7 mouse cellular contexts compared by ENCODE assay signal in genomic region chr17:35865481-35866280, GRCm38 (mm10). TPM values are rescaled to one million over a fixed set of nuclear protein-coding genes. Genes with fewer than 3 reads are reported as not detected.
A peak's percentile ranks its signal among the peaks of the same experiment; 100 is the strongest.
DNase-seq lines count a peak whose midpoint lies in the region; ATAC-seq and TF ChIP-seq lines count a peak whose summit lies in the region.

Ppp1r18 (plus strand) TSS chr17:35865593.

- peaks cover 0 to 20% of the 10 kb centered on the region in 2 experiments; a peak in 2 of 4 replicates for H3K4me1 ChIP-seq in CH12.LX (ENCODE audit: control insufficient read depth in 1 of 2, insufficient read depth in 2 of 2)
- peaks cover 40% of the 10 kb centered on the region for H3K4me1 ChIP-seq in midbrain, embryonic 11.5 days (ENCODE audit: control insufficient read depth, insufficient read depth, low read length)

- H3K9me3 ChIP-seq in CH12.LX (replicated peaks; ENCODE audit: low read length) = no peaks in the 10 kb centered on the region
- H3K9me3 ChIP-seq in midbrain, embryonic 11.5 days (ENCODE audit: control insufficient read depth, low read length) = no peaks in the 10 kb centered on the region

- H3K27me3 ChIP-seq in CH12.LX (replicated peaks) = no peaks in the 10 kb centered on the region
- no peaks in the 10 kb centered on the region for H3K27me3 ChIP-seq in midbrain, embryonic 11.5 days (ENCODE audit: control insufficient read depth, insufficient read depth, low read length)

- H3K36me3 ChIP-seq in CH12.LX (replicated peaks in 1 of 2; ENCODE audit: control insufficient read depth in 1 of 2, insufficient read depth in 1 of 2, low read length in 1 of 2) = peaks cover 0 to 1% of the 10 kb centered on the region in 2 experiments
- H3K36me3 ChIP-seq in midbrain, embryonic 11.5 days (ENCODE audit: control insufficient read depth, insufficient read depth, low read length) = peaks cover 3% of the 10 kb centered on the region; the same call in 1 of the 2 replicates

- peaks cover 24% of the 10 kb centered on the region for H3K79me2 ChIP-seq in CH12.LX (replicated peaks; ENCODE audit: control insufficient read depth, extremely low read depth, insufficient read depth, poor library complexity, severe bottlenecking)

- in situ Hi-C loops in CH12.LX (cut with MboI; ENCODE audit: low pct_ligation_motif_present, low pct_unique_long_range_greater_than_20kb, low sequenced_read_pairs) = loop anchor here (10.0 kb wide), 1 partner anchor 131 kb away; no protein-coding TSS in a partner anchor

- intact Hi-C loops in heart, postnatal 10 days (cut with DNase I) = no loop called here

- DNase-seq in CH12.LX (ENCODE audit: extremely low read depth) = peak; percentile 59
- DNase-seq in adipocyte (ENCODE audit: low spot score) = peak; percentile 66
- DNase-seq in heart, postnatal 10 days = peak; percentile 85
- DNase-seq in large intestine, adult 2 months (ENCODE audit: low read depth, low spot score) = no peak
- peak; percentile 98 for DNase-seq in midbrain, embryonic 11.5 days (ENCODE audit: low spot score, missing footprints)
- DNase-seq in spleen, postnatal 4 days (ENCODE audit: low spot score in 2 of 2) = peak; percentile 66 to 83

- WGBS in large intestine, adult 2 months = under 1% methylated on average over 48 of the region's 48 CpGs
- under 1% methylated on average over 46 of the region's 48 CpGs for WGBS in midbrain, embryonic 11.5 days

- peak within 1 kb of the TSS; percentile 91 for H3K4me2 ChIP-seq in CH12.LX (ENCODE audit: insufficient read depth, low read depth, poor library complexity, severe bottlenecking)
- peak within 1 kb of the TSS; percentile 77 for H3K4me2 ChIP-seq in midbrain, embryonic 11.5 days

- H3K27ac ChIP-seq in CH12.LX (ENCODE audit: insufficient read depth, low read depth) = peak within 1 kb of the TSS; percentile 74
- H3K27ac ChIP-seq in midbrain, embryonic 11.5 days (ENCODE audit: low read depth, low read length) = peak within 1 kb of the TSS; percentile 99

- dilution Hi-C loops in CH12.LX (cut with MboI; ENCODE audit: extremely low pct_ligation_motif_present, extremely low pct_unique_long_range_greater_than_20kb, low sequenced_read_pairs) = no loop called here

- peak within 1 kb of the TSS; percentile 69 for H3K9ac ChIP-seq in CH12.LX (ENCODE audit: insufficient read depth, low read depth)
- peak within 1 kb of the TSS; percentile 92 for H3K9ac ChIP-seq in midbrain, embryonic 11.5 days (ENCODE audit: low read length)

- peak; percentile 46; the same call in 1 of the 2 replicates for TF ChIP-seq EP300 in CH12.LX (IDR thresholded peaks at IDR 0.05; ENCODE audit: low read length)

- no peak for TF ChIP-seq RAD21 in CH12.LX (IDR thresholded peaks at IDR 0.05; ENCODE audit: low read depth, low read length)

- no peak for TF ChIP-seq CTCF in CH12.LX (conservative IDR thresholded peaks at IDR 0.05 in 1 of 2, IDR thresholded peaks at IDR 0.05 in 1 of 2; ENCODE audit: low read depth in 2 of 2, low read length in 2 of 2)

- H3K4me3 ChIP-seq in CH12.LX (replicated peaks in 1 of 3; ENCODE audit: low read depth in 2 of 3, low read length in 2 of 3, poor library complexity in 1 of 3) = peak within 1 kb of the TSS; percentile 63 to 99 (median 74)
- H3K4me3 ChIP-seq in midbrain, embryonic 11.5 days (ENCODE audit: low read depth, low read length) = peak within 1 kb of the TSS; percentile 61

- no peak for ATAC-seq in erythroid progenitor cell, adult 5-6 weeks (replicated peaks; ENCODE audit: low FRiP score, poor library complexity, severe bottlenecking)
- ATAC-seq in midbrain, embryonic 11.5 days (ENCODE audit: low FRiP score) = peak; percentile 81

- 0 out of 2 replicates have a peak, but pooled peaks have one; percentile 36 for TF ChIP-seq POLR2A in CH12.LX (IDR thresholded peaks at IDR 0.05; ENCODE audit: low read depth, low read length)

TF ChIP-seq in CH12.LX, 34 proteins besides CTCF, POLR2A, EP300 and RAD21:
- TF ChIP-seq TCF12 (IDR thresholded peaks at IDR 0.05; ENCODE audit: low read depth, low read length) (peak; percentile 50; the same call in 1 of the 2 replicates), NELFE (IDR thresholded peaks at IDR 0.05; ENCODE audit: low read depth, low read length) (peak; percentile 47; the same call in 1 of the 2 replicates), ETS1 (conservative IDR thresholded peaks at IDR 0.05; ENCODE audit: low read depth, low read length) (peak; percentile 54), MXI1 (IDR thresholded peaks at IDR 0.05; ENCODE audit: low read depth, low read length) (peak; percentile 74; the same call in 1 of the 2 replicates), CHD2 (IDR thresholded peaks at IDR 0.05; ENCODE audit: low read length) (no peak; the same call in 1 of the 2 replicates), MYC (IDR thresholded peaks at IDR 0.05; ENCODE audit: low read depth, low read length) (0 out of 2 replicates have a peak, but pooled peaks have one; percentile 35), SIN3A (IDR thresholded peaks at IDR 0.05; ENCODE audit: low read length) (peak; percentile 61; the same call in 1 of the 2 replicates), IRF4 (IDR thresholded peaks at IDR 0.05; ENCODE audit: low read depth, low read length) (peak; percentile 15; the same call in 1 of the 2 replicates), POLR2AphosphoS2 (IDR thresholded peaks at IDR 0.05; ENCODE audit: low read depth, low read length) (no peak; the same call in 1 of the 2 replicates), MAX (IDR thresholded peaks at IDR 0.05; ENCODE audit: low read length) (peak; percentile 61), BHLHE40 (IDR thresholded peaks at IDR 0.05; ENCODE audit: low read depth, low read length) (peak; percentile 85), MAFK (IDR thresholded peaks at IDR 0.05; ENCODE audit: insufficient replicate concordance, low read length) (no peak)

RNA-seq across cellular contexts. Expression of gene Ppp1r18, which starts in this region (rescaled TPM):
- total RNA-seq in CH12.LX (2012; rRNA removed) (20.5 and 21.4 TPM in 2 replicates), CH12.LX (2014; rRNA removed) (7.5 and 8.5 TPM in 2 replicates)
- polyA plus RNA-seq in CH12.LX (2012; ENCODE audit: insufficient read length, low read depth) = 48.9 and 50.1 TPM in 2 replicates
- total RNA-seq in erythroid progenitor cell, adult 5-6 weeks (2015; ENCODE audit: low replicate concordance) = 32.8 and 37.7 TPM in 2 replicates
- total RNA-seq in erythroid progenitor cell, adult 5-6 weeks (2017; ENCODE audit: low replicate concordance) = 7.2 and 10.2 TPM in 2 replicates
- total RNA-seq in heart, postnatal 10 days (2021) = 10 to 100 TPM; 27.9 to 29.6 TPM
- 26.7 and 27.5 TPM in 2 replicates for polyA plus RNA-seq in large intestine, adult 2 months (2012; rRNA removed)
- 24.1 and 25.2 TPM in 2 replicates for polyA plus RNA-seq in midbrain, embryonic 11.5 days (2014; fragmentation: Nextera tagmentation; extraction: Ambion mirVana)
